Mouse (Mus musculus) ES-Bruce4 (cell line): Measurements from ENCODE around the gene Erc2. TPM values are rescaled to one million over a fixed set of nuclear protein-coding genes. Genes with fewer than 3 reads are reported as not detected.

Experiments
- H3K27ac ChIP-seq: 2 replicates; pipeline ENCODE4 v1.5.1; 2012; ENCODE audit warnings: low read length, inconsistent platforms; ENCODE audit not compliant: insufficient read depth
- H3K27me3 ChIP-seq: 2 replicates; pipeline ENCODE4 v1.6.1; 2012; ENCODE audit warnings: mild to moderate bottlenecking, low read length, inconsistent platforms; ENCODE audit not compliant: control insufficient read depth, poor library complexity, insufficient read depth, severe bottlenecking
- H3K36me3 ChIP-seq: 2 replicates; pipeline ENCODE4 v1.6.1; 2012; ENCODE audit warnings: inconsistent platforms, mild to moderate bottlenecking, low read length, moderate library complexity; ENCODE audit not compliant: control insufficient read depth, poor library complexity, insufficient read depth, severe bottlenecking
- H3K4me1 ChIP-seq: one replicate; pipeline ENCODE4 v1.8.1; 2011; ENCODE audit warnings: low read length; ENCODE audit not compliant: control insufficient read depth, insufficient read depth
- H3K4me3 ChIP-seq: 2 replicates; pipeline ENCODE4 v1.5.1; 2011; ENCODE audit warnings: low read depth, mild to moderate bottlenecking, low read length
- H3K9ac ChIP-seq: 2 replicates; pipeline ENCODE4 v1.6.1; 2012; ENCODE audit warnings: low read depth, mild to moderate bottlenecking, inconsistent platforms; ENCODE audit not compliant: poor library complexity, severe bottlenecking
- H3K9me3 ChIP-seq: replicated peaks from 2 replicates; pipeline ENCODE4 v1.6.1; 2012; ENCODE audit warnings: mild to moderate bottlenecking, low read length, inconsistent platforms; ENCODE audit not compliant: control insufficient read depth, poor library complexity, insufficient read depth, severe bottlenecking
- CTCF ChIP-seq: IDR thresholded peaks from one replicate; pipeline ENCODE4 v1.8.1; 2011; ENCODE audit warnings: low read depth, low read length
- EP300 ChIP-seq: IDR thresholded peaks from 2 replicates; pipeline ENCODE4 v1.6.1; 2011; ENCODE audit warnings: low read depth, low read length; ENCODE audit not compliant: insufficient read depth
- POLR2A ChIP-seq: IDR thresholded peaks from one replicate; pipeline ENCODE4 v1.8.1; 2011; ENCODE audit warnings: low read length; ENCODE audit not compliant: insufficient read depth
- polyA plus RNA-seq: library from polyadenylated mRNA; stranded (reverse); fragments of >200 nt; gene quantifications from 2 replicates; pipeline ENCODE4 v1.2.4, GENCODE M21; 2011; ENCODE audit warnings: low read depth; ENCODE audit not compliant: missing spikeins, insufficient read depth, insufficient read length

The Erc2 gene
- polyA plus RNA-seq, 1 experiment, result 10.0 TPM

DNA sequence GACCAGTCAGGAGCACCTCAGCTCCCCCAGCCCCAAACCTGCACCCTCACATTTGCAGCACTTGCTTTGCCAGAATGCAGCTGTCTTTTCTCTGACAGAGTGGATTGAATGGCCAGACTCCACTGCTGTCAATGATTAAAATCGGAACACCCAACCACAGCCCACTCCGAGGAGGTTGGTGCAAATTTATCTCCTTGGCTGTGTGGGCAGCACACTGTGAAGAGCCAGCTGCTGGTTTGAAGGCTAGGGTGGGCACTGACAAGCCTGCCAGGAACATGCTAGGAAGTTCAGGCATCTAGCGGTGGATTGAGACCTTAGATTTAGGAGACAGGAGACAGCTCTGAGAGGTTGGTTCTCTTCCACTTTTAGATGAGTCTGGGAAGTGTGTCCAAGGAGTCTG lies 14.8 kb upstream of the Erc2 start:
- no peaks in the 10 kb centered on the region for H3K36me3 ChIP-seq
- TF ChIP-seq EP300 (no peak), CTCF (no peak), POLR2A (no peak)
- no peak overlapping the region for H3K27ac ChIP-seq
- H3K9me3 ChIP-seq, result no peaks in the 10 kb centered on the region
- no peaks in the 10 kb centered on the region for H3K4me1 ChIP-seq
- H3K27me3 ChIP-seq, result no peaks in the 10 kb centered on the region
- no peak overlapping the region for H3K4me3 ChIP-seq
- no peak overlapping the region for H3K9ac ChIP-seq

DNA sequence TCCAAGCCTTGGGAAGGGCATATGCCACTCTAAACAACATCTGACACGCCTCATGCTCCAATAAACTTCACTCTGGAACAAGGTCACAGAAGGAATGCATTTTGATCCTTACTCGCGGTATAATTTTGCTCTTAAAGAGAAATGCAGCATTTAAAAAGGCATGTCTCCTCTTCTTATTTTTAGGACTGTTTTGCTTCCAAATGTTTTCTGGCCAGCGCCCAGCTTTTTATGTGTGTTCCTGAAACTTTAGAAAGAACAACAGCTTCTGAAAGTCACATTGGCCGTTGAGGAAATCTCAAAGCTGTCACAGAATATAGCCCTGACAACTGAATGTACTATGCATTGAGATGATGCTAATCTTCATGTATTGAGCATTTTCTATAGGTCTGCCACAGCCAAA lies 8.5 kb upstream of the Erc2 start:
- no peak overlapping the region for H3K9ac ChIP-seq
- H3K27ac ChIP-seq, result no peak overlapping the region
- TF ChIP-seq EP300 (no peak), CTCF (no peak)
- no peaks in the 10 kb centered on the region for H3K27me3 ChIP-seq
- H3K4me3 ChIP-seq, result no peak overlapping the region
- no peaks in the 10 kb centered on the region for H3K9me3 ChIP-seq
- no peaks in the 10 kb centered on the region for H3K4me1 ChIP-seq
- H3K36me3 ChIP-seq, result no peaks in the 10 kb centered on the region

DNA sequence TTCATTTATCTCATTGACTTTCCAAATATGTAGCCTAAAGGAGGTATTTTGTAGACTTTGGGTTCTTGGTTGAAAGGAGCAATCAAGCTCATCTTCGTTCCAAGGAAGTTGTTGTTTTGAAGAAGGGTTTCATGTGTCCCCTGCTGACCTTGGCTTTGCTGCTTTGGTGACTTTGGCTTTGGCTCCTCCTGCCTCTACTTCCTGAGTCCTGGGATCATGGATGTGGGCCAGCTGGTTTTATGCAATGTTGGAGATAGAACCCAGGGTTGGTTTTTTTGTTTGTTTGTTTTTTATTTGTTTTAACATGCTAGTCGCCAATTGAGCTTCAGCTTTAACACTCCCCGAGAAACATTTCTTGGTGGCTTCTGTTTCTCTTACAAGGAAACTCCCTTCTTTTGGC lies 4.9 kb upstream of the Erc2 start:
- Histone ChIP-seq H3K9ac (no peak overlapping the region), H3K4me3 (no peak overlapping the region), H3K27ac (no peak overlapping the region), H3K9me3 (no peaks in the 10 kb centered on the region), H3K4me1 (no peaks in the 10 kb centered on the region), H3K36me3 (no peaks in the 10 kb centered on the region), H3K27me3 (no peaks in the 10 kb centered on the region)
- TF ChIP-seq EP300, result no peak
- TF ChIP-seq POLR2A, result no peak
- TF ChIP-seq CTCF, result no peak

DNA sequence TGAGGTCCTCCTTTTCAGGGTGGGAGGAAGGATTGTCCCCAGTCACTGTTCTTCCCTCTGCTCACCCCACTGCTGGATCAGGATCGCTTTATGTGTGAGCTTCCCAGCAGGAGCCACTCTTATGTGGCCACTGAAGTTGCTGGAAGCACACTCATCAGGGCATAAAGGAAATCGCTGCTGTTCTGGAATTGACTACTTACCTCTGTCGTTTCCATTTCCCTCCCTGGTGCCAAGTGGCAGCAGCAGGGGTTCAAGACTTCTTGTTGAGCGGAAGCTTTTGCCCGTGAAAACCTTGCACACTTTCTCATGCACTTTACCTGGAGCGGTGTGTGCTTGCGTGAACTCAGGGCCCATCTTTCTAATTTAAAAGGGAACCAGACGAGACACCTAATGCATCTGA lies 652 bp upstream of the Erc2 start:
- no peak overlapping the region for H3K9ac ChIP-seq
- H3K4me3 ChIP-seq, result no peak overlapping the region
- no peaks in the 10 kb centered on the region for H3K4me1 ChIP-seq
- TF ChIP-seq POLR2A (no peak), EP300 (no peak)
- H3K9me3 ChIP-seq, result no peaks in the 10 kb centered on the region; the same call in 1 of the 2 replicates
- no peaks in the 10 kb centered on the region for H3K27me3 ChIP-seq
- no peak overlapping the region for H3K27ac ChIP-seq
- H3K36me3 ChIP-seq, result no peaks in the 10 kb centered on the region

DNA sequence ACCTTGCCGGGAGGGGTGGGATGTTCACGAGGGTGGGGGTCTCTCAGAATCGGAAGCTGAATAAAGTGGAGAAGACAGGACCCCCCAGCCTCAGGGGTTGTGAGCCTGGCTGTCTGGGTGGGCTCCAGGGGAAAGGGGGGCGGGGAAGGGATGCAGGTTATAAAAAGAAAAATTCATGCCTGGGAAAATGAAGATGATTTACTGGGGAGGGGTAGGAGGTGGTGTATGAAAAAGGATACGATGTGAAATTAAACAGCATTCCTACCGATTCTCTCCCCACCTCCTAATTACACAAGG lies 643 bp downstream of the Erc2 start:
- Histone ChIP-seq H3K27me3 (no peaks in the 10 kb centered on the region), H3K4me1 (no peaks in the 10 kb centered on the region), H3K4me3 (peak overlapping the region; percentile 80), H3K9me3 (no peaks in the 10 kb centered on the region; the same call in 1 of the 2 replicates), H3K36me3 (no peaks in the 10 kb centered on the region), H3K9ac (peak overlapping the region; percentile 96), H3K27ac (no peak overlapping the region)
- TF ChIP-seq CTCF (no peak), POLR2A (no peak), EP300 (no peak)

DNA sequence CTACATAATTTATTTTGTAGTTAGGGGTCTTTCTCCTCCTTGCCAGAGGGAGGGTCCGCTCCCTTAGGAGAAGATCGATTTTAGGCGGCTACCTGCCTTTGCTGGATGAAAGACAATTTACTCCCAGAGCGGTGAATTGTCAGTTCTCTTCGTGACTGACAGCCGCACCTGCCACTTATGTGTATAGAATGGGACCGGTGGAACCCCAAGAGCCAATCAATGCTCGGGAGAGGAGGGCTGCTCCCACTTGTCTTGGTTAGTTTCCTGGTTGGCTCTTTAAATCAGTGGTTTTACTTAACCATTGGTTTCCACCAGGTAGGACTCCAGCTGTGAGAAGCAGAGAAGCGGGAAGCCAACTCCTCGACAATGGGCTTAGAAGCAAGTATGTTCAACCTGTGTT lies 1.1 kb downstream of the Erc2 start:
- Histone ChIP-seq H3K9ac (peak overlapping the region; percentile 96; the same call in 1 of the 2 replicates), H3K9me3 (no peaks in the 10 kb centered on the region; the same call in 1 of the 2 replicates), H3K4me3 (peak overlapping the region; percentile 41), H3K27me3 (no peaks in the 10 kb centered on the region), H3K36me3 (no peaks in the 10 kb centered on the region), H3K27ac (no peak overlapping the region), H3K4me1 (no peaks in the 10 kb centered on the region)
- TF ChIP-seq POLR2A (no peak), EP300 (no peak), CTCF (no peak)

DNA sequence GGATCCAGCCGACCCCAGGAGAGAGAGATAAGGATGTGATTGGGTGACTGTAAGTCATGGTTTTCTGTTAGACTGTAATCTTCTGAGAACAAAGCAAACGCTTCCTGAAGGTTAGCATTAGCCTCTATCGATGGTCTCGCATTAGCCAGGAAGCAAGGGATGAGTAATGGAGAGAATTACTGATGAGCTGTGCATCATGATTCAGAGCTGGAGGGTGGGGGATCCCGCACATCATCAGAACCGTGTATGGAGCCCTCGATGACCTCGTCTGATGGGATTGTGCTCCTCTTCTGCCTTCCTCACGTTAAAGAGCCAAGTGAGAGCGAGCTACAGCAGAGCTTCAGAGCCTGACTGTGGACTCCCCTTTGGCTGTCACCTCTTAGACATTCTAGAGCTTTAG lies 6.5 kb downstream of the Erc2 start:
- no peaks in the 10 kb centered on the region for H3K27me3 ChIP-seq
- no peaks in the 10 kb centered on the region for H3K36me3 ChIP-seq
- H3K9ac ChIP-seq, result no peak overlapping the region
- TF ChIP-seq CTCF, result no peak
- no peak for TF ChIP-seq EP300
- TF ChIP-seq POLR2A, result no peak
- H3K27ac ChIP-seq, result no peak overlapping the region
- H3K4me1 ChIP-seq, result peaks cover 6% of the 10 kb centered on the region
- no peak overlapping the region for H3K4me3 ChIP-seq
- no peaks in the 10 kb centered on the region; the same call in 1 of the 2 replicates for H3K9me3 ChIP-seq
